ENCODE assay signal across 21 mouse cellular contexts in the genomic region with DNA sequence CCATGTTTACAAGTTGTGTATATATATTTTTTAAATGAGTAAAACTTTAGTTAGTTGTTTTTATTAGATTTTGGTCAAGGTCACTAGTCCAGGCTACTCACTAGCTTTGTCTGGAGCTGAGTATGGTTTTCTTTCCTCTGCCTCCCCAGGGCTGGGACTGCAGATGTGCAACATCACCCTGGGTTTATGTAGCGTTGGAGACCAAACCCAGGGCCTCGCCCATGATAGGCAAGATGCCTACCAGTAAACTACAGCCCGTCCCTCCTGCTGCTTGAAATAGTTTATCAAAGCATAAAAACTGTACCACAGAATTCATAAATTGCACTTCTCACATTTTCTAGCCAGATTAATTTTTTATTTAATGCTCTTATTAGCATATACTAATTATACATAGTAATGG.
"Had no signal": no experiment of that assay in that cellular context is flagged by ENCODE, and none has a peak within 500 bp of the region (broad histone marks: within the 10 kb centered on the region; RNA-seq: fewer than 3 reads in every experiment).

No protein-coding gene starts in this region.

- DNase-seq: heart, postnatal 10 days; heart, postnatal 14 days; heart, postnatal 4 days; kidney, adult 11 months; kidney, adult 18-20 months; kidney, adult 2 months; kidney, adult 8-10 months; kidney, adult 9 months; kidney, postnatal 10 days; kidney, postnatal 14 days; kidney, postnatal 25 days; kidney, postnatal 36 days; kidney, postnatal 4 days; layer of hippocampus, adult 9-11 months; layer of hippocampus, postnatal 36 days had no signal

- ATAC-seq: hindbrain, embryonic 16.5 days; hindbrain, postnatal 0 days; inflammation-experienced regulatory T-cells, adult 6 months; intestine, embryonic 15.5 days; intestine, embryonic 16.5 days; intestine, postnatal 0 days had no signal
